Mouse (Mus musculus) spleen, postnatal 10 days (tissue): ENCODE results near the gene Rprd2.
A peak's percentile ranks its signal among the peaks of the same experiment; 100 is the strongest.
"Not testable (repeated sequence)": the region's sequence is repeated elsewhere in the genome, so short reads cannot be mapped to it uniquely, and the experiment has no call there.

Source experiments
- DNase-seq, 2 experiments: peaks; one replicate each; pipeline ENCODE4 v3.0.0; 2021 to 2022; ENCODE audit warnings: low spot score in 2 of 2

Rprd2 gene

GRCm38 (mm10) chr3:95818026-95818511, 594 bp downstream of the Rprd2 start:
- DNase-seq = peak in 1 of 2 experiments; percentile 54

GRCm38 (mm10) chr3:95816681-95817080, 2.0 kb downstream of the Rprd2 start:
- no peak for DNase-seq

- DNase-seq = no peak
Measured at GRCm38 (mm10) chr3:95808384-95808783, 10.3 kb downstream of the Rprd2 start.

DNA sequence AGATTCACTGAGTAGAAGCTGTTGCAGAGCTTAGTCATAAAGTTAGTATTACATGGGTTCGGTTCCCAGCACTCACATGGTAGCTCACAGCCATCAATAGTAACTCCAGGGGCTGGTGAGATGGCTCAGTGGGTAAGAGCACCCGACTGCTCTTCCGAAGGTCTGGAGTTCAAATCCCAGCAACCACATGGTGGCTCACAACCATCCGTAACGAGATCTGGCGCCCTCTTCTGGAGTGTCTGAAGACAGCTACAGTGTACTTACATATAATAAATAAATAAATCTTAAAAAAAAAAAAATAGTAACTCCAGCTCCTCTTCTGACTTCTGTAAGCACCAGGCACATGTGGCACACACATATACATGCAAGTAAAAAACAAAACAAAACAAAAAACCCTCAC, 11.0 kb downstream of the Rprd2 start:
- not testable (repeated sequence) for DNase-seq

DNA sequence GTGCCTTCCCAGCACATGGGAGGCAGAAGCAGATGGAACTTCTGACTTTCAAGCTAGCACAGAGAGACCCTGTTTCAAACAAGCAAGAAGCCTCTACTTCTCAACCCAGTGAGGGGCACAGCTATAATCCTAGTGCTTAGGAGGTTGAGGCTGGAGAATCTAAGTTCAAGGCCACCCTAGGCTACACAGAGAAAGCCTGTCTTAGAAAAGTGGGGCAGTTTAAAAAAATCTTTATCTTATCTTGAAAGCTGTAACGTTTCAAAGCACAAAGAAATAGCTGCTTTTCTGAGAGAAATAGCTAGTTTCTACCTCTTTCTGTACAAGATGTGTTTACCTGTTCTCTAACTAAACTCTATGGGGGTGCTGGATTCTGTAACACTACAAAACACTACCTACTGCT, 12.0 kb downstream of the Rprd2 start:
- DNase-seq = no peak

GRCm38 (mm10) chr3:95803851-95804250, 14.8 kb downstream of the Rprd2 start:
- no peak for DNase-seq

- no peak for DNase-seq
Measured at GRCm38 (mm10) chr3:95798756-95799155, 19.9 kb downstream of the Rprd2 start.

DNA sequence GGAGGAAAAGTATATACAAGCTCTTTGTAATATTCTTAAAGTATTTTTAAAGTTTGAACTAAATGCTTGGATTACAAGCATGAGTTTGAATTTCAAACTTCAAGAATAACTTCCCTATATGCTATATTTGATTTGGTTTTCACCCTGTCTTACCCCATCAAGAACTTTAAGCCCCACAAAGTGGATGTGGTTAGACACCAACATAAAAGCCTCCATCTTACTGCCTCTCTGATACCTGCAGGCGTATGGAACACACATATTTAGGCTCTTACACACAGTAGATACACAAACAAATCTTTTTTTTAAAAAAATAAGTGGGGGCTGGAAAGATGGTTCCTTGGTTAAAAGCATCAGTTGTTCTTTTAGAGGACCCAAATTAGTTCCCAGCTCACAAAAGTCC, 24.4 kb downstream of the Rprd2 start:
- no peak for DNase-seq

- DNase-seq = no peak
Measured at GRCm38 (mm10) chr3:95793662-95794061, 25.0 kb downstream of the Rprd2 start.

- DNase-seq = no peak
Measured at GRCm38 (mm10) chr3:95785501-95785900, 33.2 kb downstream of the Rprd2 start.

DNA sequence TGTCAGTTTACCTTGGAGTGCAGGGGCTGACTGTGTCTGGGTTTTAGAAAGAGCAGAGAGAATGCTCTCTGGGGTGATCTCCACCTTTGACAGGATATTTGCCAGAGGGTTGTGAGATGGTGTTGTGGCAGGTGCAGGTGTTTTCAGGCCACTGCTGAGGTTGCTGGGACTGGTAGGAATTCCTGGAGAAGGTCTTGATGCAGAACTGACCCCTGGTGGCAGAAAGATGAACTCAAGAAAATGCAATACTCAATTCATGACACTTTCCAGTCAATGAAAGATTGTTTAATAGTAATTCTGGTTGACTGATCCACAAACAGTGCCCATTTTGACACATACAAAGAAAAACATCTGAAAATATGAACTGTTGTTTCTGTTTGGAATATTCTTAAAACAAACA, 46.7 kb downstream of the Rprd2 start:
- peak in 1 of 2 experiments; percentile 52 for DNase-seq

- DNase-seq = no peak
Measured at GRCm38 (mm10) chr3:95765534-95765933, 53.1 kb downstream of the Rprd2 start.

- no peak for DNase-seq
Measured at GRCm38 (mm10) chr3:95763811-95764210, 54.9 kb downstream of the Rprd2 start.

GRCm38 (mm10) chr3:95762961-95763360, 55.7 kb downstream of the Rprd2 start:
- no peak for DNase-seq

DNA sequence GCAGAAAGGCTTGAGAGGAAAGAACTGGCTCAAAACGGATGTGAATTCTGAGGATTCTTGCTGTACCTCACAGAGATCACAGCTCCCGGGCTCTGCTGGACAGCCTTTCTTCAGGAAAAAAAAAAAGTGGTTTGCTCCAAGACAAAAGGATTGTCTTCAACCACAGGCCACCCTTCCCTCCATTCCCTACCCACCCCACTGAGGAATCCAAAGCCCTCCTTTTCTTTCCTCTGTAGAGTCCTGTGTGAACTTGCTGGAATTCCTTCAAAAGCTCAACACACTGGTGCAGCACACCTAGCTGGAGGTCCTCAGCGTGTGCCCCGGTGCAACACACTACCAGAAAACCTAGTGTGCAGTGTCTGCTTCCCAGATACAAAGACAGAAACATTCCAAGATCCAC, 56.9 kb downstream of the Rprd2 start:
- no peak for DNase-seq

GRCm38 (mm10) chr3:95760656-95761055, 58.0 kb downstream of the Rprd2 start:
- DNase-seq = no peak

DNA sequence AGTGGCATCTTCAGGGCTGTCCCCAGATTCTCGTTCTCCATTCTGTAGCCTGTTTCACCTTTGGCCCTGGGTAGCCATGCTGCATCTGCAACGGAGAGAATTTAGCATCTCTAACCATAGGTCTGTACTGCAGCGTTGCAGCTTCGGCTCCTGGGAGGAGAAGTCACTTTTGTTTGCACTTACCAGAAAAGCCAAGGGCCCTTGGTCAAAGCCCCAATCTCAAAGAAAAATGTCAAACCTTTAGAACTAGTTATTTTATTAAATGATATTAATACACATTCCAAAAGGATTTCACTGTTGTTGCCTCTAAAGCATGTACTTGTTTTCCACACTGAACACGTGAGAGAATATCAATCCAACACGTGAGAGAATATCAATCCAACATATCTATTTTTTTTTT, 58.6 kb downstream of the Rprd2 start, which contains the start of gene Tars2:
Gene Tars2 (minus strand): TSS at position 101 of the 400 bp plus-strand sequence.
- no peak for DNase-seq

DNA sequence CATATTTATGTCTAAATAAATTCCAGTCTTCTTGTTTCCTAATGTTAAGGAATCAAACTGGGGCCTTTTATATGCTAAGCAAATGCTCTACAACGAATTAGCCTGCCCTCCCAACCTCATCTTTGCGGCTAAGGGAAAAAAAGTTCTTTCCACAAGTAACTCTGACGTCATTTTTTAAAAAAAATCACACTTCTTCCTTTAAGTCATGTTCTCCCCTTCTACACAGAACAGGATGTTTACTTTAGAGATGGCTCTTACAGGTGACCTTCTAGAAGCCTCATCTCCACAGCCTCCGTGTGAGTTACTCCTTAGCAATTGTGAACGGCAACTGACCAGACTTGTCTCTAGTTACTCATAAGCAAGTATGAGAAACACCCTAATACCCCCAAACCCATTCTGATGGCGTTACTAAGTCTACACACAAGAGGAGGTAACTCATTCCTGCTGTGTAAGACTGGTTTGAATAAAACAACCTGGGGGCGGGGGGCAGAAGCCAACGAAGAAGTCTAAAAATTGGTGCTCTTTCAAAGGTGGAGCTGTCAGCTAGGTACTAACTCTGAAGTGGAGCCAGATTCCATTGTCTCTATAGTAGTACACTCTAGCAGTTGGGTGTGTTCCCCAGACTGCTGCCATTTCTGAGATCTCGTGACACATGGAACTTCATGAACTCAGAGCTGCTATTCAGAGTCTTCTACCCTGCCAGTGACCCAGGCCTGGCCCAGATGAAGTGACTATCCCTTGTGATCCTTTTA, 60.0 kb downstream of the Rprd2 start:
- DNase-seq = no peak

- DNase-seq = no peak
Measured at GRCm38 (mm10) chr3:95756808-95757207, 61.9 kb downstream of the Rprd2 start.

DNA sequence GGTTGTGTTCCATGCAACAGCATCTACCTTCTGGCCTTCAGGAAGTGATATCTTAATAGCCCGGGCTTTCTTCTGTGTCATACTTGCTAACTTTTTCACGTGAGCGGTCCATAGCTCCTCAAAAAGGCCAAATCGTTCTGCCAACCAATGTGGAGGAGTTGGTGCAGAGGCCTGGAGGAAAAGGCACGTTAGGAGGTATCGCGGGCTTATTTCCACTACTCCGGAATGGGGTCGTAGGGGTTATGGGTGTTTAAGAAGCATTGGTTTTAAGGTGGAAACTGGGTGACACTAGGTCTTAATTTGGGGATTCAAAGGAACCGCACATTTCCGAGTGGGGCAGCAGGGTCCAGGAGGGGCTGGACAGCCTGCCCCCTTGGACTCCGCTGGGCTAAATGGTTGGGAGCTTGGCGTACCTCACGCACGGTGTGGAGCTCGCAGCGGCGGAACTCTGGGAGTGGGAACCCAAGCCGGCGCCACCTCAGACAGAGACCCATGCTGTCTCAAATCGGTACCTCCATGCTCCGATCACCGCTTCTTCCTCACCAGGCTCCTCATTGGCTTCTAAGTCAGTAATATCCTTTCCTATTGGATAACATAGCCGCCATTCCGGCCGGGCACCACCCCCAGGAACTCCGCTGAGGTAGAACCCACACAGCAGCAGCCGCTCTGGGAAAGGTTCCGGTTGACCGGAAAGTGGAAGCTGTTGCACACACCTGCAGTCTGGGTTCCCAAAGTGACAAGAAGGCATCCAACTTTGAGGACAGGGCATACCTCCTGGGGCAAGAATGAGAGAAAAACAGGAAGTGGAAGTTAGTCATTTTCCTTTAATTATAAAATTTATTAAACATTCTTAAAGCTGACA, 64.1 kb downstream of the Rprd2 start:
- peak; percentile 84 to 90 for DNase-seq

DNA sequence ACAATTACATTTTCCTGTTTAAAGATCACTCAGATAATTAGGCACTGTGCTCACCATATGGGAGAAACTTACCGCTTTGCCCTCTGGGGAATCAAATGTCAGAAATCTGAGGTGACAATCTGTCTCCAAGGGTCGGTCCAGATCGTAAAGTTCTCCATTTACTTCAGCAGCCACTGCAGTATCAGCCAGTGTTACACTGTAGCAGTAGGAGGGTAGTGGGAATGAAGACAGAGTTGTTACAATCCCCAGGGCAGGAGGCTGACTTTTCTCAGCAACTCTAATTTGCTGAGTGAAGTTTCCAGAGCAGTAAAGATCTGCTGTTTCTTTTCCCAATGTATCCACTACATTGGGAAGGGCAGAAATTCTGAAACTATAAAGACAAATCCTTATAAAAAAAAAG, 65.7 kb downstream of the Rprd2 start:
- no peak for DNase-seq

GRCm38 (mm10) chr3:95740406-95740805, 78.3 kb downstream of the Rprd2 start:
- DNase-seq = peak in 1 of 2 experiments; percentile 63
